Mouse (Mus musculus) forebrain, embryonic 12.5 days (tissue): ENCODE results near the gene Aspg. TPM values are rescaled to one million over a fixed set of nuclear protein-coding genes. Genes with fewer than 3 reads are reported as not detected.

Experiments
- microRNA counts: library from miRNA; unstranded; fragments of <30 nt; microRNA quantifications from one replicate; lab custom pipeline; 2017
- microRNA-seq: library from miRNA; unstranded; fragments of <30 nt; microRNA quantifications from one replicate; pipeline ENCODE4, GENCODE M21; 2017
- polyA plus RNA-seq: library from polyadenylated mRNA; unstranded; fragments of >200 nt; fragmentation: Nextera tagmentation; extraction: Ambion mirVana; gene quantifications from 2 replicates; pipeline ENCODE4 v1.2.1, GENCODE M21; 2016

The Aspg gene
- polyA plus RNA-seq, 1 experiment from 2014 or later, result 0.23 TPM

MicroRNAs encoded within 50 kb of the gene (microRNA counts, 519-probe panel; counts per million panel counts)
- not detected for microRNA mmu-miR-203 (lab: Ali Mortazavi, UCI)

Small RNAs within 50 kb of the gene (microRNA-seq; reads per million reads assigned to microRNA genes)
- gene Mir203, result 2,591 reads per million, percentile 85 among the genes with 10 or more reads in this experiment
- gene Mir3073a, result not detected
- gene Mir3073b, result not detected

Other genes with a start within 250 kb of the Aspg start
- gene Ppp1r13b, start 198.6 kb upstream of the Aspg start, polyA plus RNA-seq, result 9.5 and 9.9 TPM in 2 replicates
- gene Atp5mpl, start 139.7 kb upstream of the Aspg start, polyA plus RNA-seq, result 590 and 598 TPM in 2 replicates
- 1.2 and 2.0 TPM in 2 replicates for gene Tdrd9, start 135.1 kb upstream of the Aspg start, polyA plus RNA-seq
- gene Rd3l, start 125.4 kb upstream of the Aspg start, polyA plus RNA-seq, result not detected in 2 replicates
- 11.8 and 14.0 TPM in 2 replicates for gene Kif26a, start 39.5 kb downstream of the Aspg start, polyA plus RNA-seq